Mouse (Mus musculus) liver, embryonic 14.5 days (tissue): ENCODE measurements around the gene Cnnm1. TPM values are rescaled to one million over a fixed set of nuclear protein-coding genes. Genes with fewer than 3 reads are reported as not detected.

ENCODE experiments used
- ATAC-seq: fragments of 200-750 bp; cut with Nextera tagmentation; 2 replicates; pipeline ENCODE4 v1.8.0; 2017; ENCODE audit warnings: moderate number of reproducible peaks, mild to moderate bottlenecking, moderate library complexity; ENCODE audit not compliant: insufficient read depth
- DNase-seq, 3 experiments: peaks; one replicate each; pipeline ENCODE4 v3.0.0-alpha.2; 2012 to 2013; ENCODE audit warnings: low read depth in 3 of 3, low spot score in 3 of 3
- H3K27ac ChIP-seq: fragments of 300-500 bp; sonication (generic); 2 replicates; pipeline ENCODE4 v1.5.1; 2014; ENCODE audit warnings: moderate library complexity, mild to moderate bottlenecking, control low read depth, inconsistent platforms
- H3K27me3 ChIP-seq: fragments of 300-500 bp; sonication (generic); 2 replicates; pipeline ENCODE4 v1.6.1; 2014; ENCODE audit warnings: mild to moderate bottlenecking, low read length, moderate library complexity; ENCODE audit not compliant: control insufficient read depth, insufficient read depth
- H3K36me3 ChIP-seq: fragments of 300-500 bp; sonication (generic); replicated peaks from 2 replicates; pipeline ENCODE4 v1.6.1; 2014; ENCODE audit warnings: low read depth; ENCODE audit not compliant: control insufficient read depth, insufficient read depth
- H3K4me1 ChIP-seq, 2 experiments: fragments of 200-500 bp in 1 of 2; fragments of 300-500 bp in 1 of 2; sonication (generic) in 1 of 2; replicated peaks; 2 replicates each; pipeline ENCODE4 v1.6.1; 2012 to 2014; ENCODE audit warnings: antibody characterized with exemption in 1 of 2, inconsistent platforms in 1 of 2, low read length in 1 of 2; ENCODE audit not compliant: control insufficient read depth in 2 of 2, insufficient read depth in 2 of 2
- H3K4me2 ChIP-seq: fragments of 300-500 bp; sonication (generic); 2 replicates; pipeline ENCODE4 v1.6.1; 2014; ENCODE audit warnings: low read depth, mild to moderate bottlenecking, control low read depth, moderate library complexity
- H3K4me3 ChIP-seq, 2 experiments: fragments of 200-500 bp in 1 of 2; fragments of 300-500 bp in 1 of 2; sonication (generic) in 1 of 2; 2 replicates each; pipeline ENCODE4 v1.5.1; 2012 to 2014; ENCODE audit warnings: low read depth in 2 of 2, low read length in 2 of 2, mild to moderate bottlenecking in 2 of 2, control low read depth in 1 of 2, inconsistent platforms in 1 of 2, moderate library complexity in 1 of 2; ENCODE audit not compliant: insufficient read depth in 1 of 2
- H3K9ac ChIP-seq: fragments of 300-500 bp; sonication (generic); replicated peaks from 2 replicates; pipeline ENCODE4 v1.6.1; 2014; ENCODE audit warnings: mild to moderate bottlenecking, control low read depth, moderate library complexity
- H3K9me3 ChIP-seq: fragments of 300-500 bp; sonication (generic); 2 replicates; pipeline ENCODE4 v1.6.1; 2016; ENCODE audit warnings: low read length, mixed read lengths; ENCODE audit not compliant: control insufficient read depth
- CTCF ChIP-seq: IDR thresholded peaks from 2 replicates; pipeline ENCODE4 v1.5.1; 2016; ENCODE audit warnings: antibody characterized with exemption, low read depth, control low read depth
- EP300 ChIP-seq: IDR thresholded peaks from 2 replicates; pipeline ENCODE4 v1.6.1; 2016; ENCODE audit warnings: antibody characterized with exemption, low read depth
- WGBS: fragments of 180-500 bp; shearing (Covaris S2); extraction: QIAGEN DNeasy Blood & Tissue Kit; methylation state at CpG from one replicate; pipeline ENCODE4 v1.1.7; 2014; ENCODE audit not compliant: insufficient replicate concordance; 5-methylcytosine and 5-hydroxymethylcytosine counted together
- polyA plus RNA-seq, 2 experiments: library from polyadenylated mRNA; depleted of rRNA in 1 of 2; stranded (reverse) in 1 of 2; unstranded in 1 of 2; fragments of >200 nt; fragmentation: Nextera tagmentation in 1 of 2; extraction: Ambion mirVana in 1 of 2; gene quantifications; 2 replicates each; pipeline versions ENCODE4 v1.2.1 to v1.2.3; 2012 to 2014

The Cnnm1 gene
- polyA plus RNA-seq, 2 experiments: 0.08 to 0.17 TPM

DNA sequence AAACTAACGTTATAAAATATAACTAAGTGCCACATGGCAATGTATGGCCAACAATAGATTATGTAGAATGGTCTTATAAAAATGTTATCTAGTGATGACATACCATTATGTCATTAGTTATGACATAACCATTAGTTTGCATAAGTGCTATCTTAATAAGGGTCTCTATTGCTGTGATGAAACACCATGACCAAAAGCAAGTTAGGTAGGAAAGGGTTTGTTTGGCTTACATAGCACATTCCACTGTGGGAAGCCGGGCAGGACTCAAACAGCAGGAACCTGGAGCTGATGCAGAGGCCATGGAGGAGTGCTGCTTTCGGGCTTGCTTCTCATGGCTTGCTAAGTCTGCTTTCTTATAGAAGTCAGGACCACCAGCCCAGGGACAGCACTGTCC is 24.1 kb downstream of the Cnnm1 start:
- H3K9ac ChIP-seq: no peak overlapping the region
- no peak overlapping the region for H3K27ac ChIP-seq
- no peak overlapping the region for H3K4me2 ChIP-seq
- 56% methylated on average over 3 of the region's 3 CpGs for WGBS
- H3K4me1 ChIP-seq: no peaks in the 10 kb centered on the region
- ATAC-seq (no peak), DNase-seq (no peak)
- H3K27me3 ChIP-seq: no peaks in the 10 kb centered on the region
- H3K9me3 ChIP-seq: no peaks in the 10 kb centered on the region
- no peaks in the 10 kb centered on the region for H3K36me3 ChIP-seq
- no peak for TF ChIP-seq EP300
- no peak overlapping the region for H3K4me3 ChIP-seq

DNA sequence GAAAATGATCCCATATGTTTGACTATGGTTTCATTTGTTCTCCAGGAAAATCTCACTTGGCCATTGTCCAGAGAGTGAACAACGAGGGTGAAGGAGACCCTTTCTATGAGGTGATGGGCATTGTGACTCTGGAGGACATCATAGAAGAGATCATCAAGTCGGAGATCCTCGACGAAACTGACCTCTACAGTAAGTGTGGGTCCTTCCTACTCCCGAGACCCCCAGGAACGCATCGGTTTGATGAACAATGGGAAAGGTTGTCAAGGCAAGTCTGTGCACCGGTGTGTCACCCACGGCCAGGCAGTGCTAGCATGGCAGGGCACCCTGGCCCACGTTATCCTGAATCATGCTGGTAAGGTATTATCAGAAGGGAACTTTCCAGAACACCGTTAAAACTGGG is 24.8 kb downstream of the Cnnm1 start:
- H3K9me3 ChIP-seq: no peaks in the 10 kb centered on the region
- DNase-seq (no peak), ATAC-seq (no peak)
- no peak overlapping the region for H3K27ac ChIP-seq
- no peak overlapping the region for H3K4me3 ChIP-seq
- H3K4me1 ChIP-seq: no peaks in the 10 kb centered on the region
- H3K4me2 ChIP-seq: no peak overlapping the region
- TF ChIP-seq EP300 (no peak), CTCF (no peak)
- no peaks in the 10 kb centered on the region for H3K36me3 ChIP-seq
- 75% methylated on average over 11 of the region's 11 CpGs for WGBS
- no peaks in the 10 kb centered on the region for H3K27me3 ChIP-seq
- H3K9ac ChIP-seq: no peak overlapping the region

DNA sequence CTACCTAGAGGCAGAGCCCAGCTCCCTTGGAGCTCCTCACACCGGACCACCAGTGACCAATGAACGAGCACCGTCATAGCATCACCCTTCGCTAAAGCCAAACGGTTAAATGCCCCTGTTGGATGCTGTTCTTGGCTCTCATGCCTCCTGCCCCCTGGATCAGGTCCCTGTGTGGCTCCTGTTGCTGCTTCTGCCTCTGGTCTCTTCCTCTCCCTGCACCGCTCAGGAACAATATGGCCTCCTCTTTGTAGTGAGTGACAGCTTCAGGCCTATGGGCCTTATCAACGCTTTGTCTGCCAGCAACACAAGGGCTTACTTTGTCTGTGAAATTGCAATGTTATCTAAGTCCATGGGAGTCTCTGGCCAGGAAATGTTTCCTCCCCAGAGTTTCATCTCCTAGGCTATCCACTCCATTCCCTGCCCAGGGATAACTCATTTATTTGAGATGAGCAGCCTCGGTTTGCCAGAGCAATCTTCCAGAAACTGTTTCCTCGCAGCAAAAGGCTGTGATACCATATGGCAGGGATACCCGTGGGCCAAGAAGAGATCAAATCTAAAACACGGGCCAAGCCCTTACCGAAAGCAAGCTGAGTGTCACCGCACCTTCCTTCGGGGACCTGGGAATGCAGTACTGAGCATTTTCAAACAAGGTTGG is 25.5 kb downstream of the Cnnm1 start:
- DNase-seq: no peak
- H3K9ac ChIP-seq: no peak overlapping the region
- H3K4me2 ChIP-seq: no peak overlapping the region
- H3K9me3 ChIP-seq: no peaks in the 10 kb centered on the region
- H3K27me3 ChIP-seq: no peaks in the 10 kb centered on the region
- TF ChIP-seq CTCF (no peak), EP300 (no peak)
- no peak overlapping the region for H3K27ac ChIP-seq
- WGBS: 84% methylated on average over 14 of the region's 14 CpGs
- no peak overlapping the region for H3K4me3 ChIP-seq
- no peaks in the 10 kb centered on the region for H3K36me3 ChIP-seq
- H3K4me1 ChIP-seq: no peaks in the 10 kb centered on the region
- no peak for ATAC-seq

GRCm38 (mm10) chr19:43467927-43468685 is 27.9 kb downstream of the Cnnm1 start:
- TF ChIP-seq CTCF (no peak), EP300 (no peak)
- H3K27ac ChIP-seq: no peak overlapping the region
- 56% methylated on average over 12 of the region's 12 CpGs for WGBS

GRCm38 (mm10) chr19:43469333-43469732 is 29.1 kb downstream of the Cnnm1 start:
- ATAC-seq (no peak), DNase-seq (no peak)
- Histone ChIP-seq H3K4me2 (no peak overlapping the region), H3K4me3 (no peak overlapping the region), H3K9ac (no peak overlapping the region), H3K27me3 (no peaks in the 10 kb centered on the region), H3K9me3 (no peaks in the 10 kb centered on the region), H3K36me3 (no peaks in the 10 kb centered on the region), H3K4me1 (no peaks in the 10 kb centered on the region), H3K27ac (no peak overlapping the region)
- TF ChIP-seq CTCF (no peak), EP300 (no peak)
- 59% methylated on average over 7 of the region's 7 CpGs for WGBS

More at GRCm38 (mm10) chr19:43467927-43468685, 27.9 kb downstream of the Cnnm1 start:
- H3K9ac ChIP-seq: no peak overlapping the region
- ATAC-seq (no peak), DNase-seq (no peak)
- no peak overlapping the region for H3K4me2 ChIP-seq
- no peaks in the 10 kb centered on the region for H3K27me3 ChIP-seq
- no peak overlapping the region for H3K4me3 ChIP-seq
- no peaks in the 10 kb centered on the region for H3K36me3 ChIP-seq
- H3K4me1 ChIP-seq: no peaks in the 10 kb centered on the region
- H3K9me3 ChIP-seq: no peaks in the 10 kb centered on the region
